Mouse (Mus musculus): Measurements from ENCODE around the gene Col6a5.

DNA sequence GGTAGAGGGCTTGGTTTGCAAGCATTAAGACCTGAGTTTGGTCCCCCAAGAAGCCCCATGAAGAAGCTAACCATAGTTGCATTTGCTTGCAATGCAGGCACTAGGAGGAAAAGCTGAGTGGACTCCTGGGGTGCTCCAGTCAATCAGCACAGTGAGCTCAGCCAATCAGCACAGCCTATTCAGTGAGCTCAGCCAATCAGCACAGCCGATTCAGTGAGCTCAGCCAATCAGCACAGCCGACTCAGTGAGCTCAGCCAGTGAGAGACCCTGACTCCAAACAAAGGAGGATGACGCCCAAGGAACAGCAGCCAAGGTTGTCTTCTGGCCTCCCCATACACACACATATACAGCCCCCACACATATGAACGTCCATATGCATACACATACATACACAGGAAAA lies 84.3 kb downstream of the Col6a5 start:
- TF ChIP-seq CTCF (IDR thresholded peaks at IDR 0.05) = no peak
- no peak for TF ChIP-seq EP300 (IDR thresholded peaks at IDR 0.05)
